Mouse (Mus musculus) layer of hippocampus, adult 8-10 months (tissue): Measurements from ENCODE around the gene Rab5a. TPM values are rescaled to one million over a fixed set of nuclear protein-coding genes. Genes with fewer than 3 reads are reported as not detected.
A peak's percentile ranks its signal among the peaks of the same experiment; 100 is the strongest.

Source experiments
- DNase-seq, 2 experiments: peaks; one replicate each; pipeline ENCODE4 v3.0.0; 2022; ENCODE audit warnings: low spot score in 2 of 2
- total RNA-seq, 4 experiments: library from RNA; stranded (reverse); gene quantifications; 2 replicates each; pipeline ENCODE4 v1.2.4; 2022

The Rab5a gene
- total RNA-seq, 4 experiments from 2014 or later, result 110 to 124 (median 117) TPM

DNA sequence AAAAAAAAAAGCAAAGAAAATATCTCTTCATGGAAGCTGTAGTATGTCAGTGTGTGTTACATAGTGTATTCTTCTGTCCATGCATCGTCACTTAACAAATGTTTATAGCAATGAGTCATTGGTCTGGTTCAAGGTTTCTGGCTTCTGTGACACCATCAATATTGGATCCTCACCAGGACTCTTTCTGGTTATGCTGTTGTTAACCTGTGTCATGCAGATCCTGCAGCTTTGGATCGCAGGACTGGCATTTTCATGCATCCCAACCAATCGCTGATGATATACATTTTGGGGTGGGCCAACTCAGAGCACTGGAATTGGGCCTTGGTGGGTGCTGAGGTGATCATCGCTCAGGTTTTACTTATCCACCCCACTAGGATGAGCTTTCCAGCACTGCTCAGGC, 63.5 kb downstream of the Rab5a start:
- no peak for DNase-seq

- DNase-seq, result peak; percentile 48 to 62
Observed at GRCm38 (mm10) chr17:53543591-53544324, 64.7 kb downstream of the Rab5a start.

DNA sequence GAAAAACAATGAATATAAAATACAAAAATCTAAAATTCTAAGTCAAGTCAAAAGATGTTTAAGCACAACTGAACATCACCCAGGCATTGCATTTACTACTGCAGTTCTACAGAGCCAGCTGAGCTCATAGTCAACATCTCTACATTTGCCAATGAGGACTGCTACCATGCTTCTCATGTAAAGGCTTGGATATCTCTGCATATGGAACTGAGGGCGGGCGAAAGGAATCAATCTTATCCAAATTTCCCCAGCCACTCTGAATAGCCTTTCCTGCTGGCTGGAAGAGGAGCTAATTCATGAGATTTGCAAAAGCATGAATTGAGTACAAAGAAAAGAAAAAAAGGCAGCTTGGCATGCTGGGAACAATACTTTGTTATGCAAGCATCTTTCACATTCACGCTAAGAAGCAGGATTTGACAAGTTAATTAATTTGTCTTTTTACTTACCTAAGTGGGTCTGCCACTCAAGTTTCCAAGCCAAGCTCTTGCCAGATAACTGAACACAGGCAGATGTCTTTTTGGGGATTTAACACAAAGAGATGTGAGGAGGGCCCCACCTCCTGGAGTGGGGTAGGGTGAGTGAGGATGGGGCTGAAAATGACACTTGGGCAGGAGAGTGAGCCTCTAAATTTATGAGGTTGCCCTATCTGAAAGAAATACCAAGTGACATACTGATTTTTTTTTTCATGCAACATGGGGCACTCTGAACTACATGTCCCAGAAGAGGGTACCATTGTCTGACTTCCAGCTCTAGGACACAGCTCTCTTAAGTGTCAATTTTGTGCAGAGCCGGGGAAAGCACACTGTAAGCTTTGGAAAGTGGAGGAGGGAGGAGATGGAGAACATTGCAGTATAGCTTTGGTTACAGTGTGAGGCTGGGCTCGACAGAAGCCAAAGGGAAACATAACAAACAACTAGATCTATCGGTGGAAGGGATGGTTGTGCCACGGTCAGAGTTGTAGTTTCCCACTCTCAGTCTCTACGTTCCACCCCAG, 72.6 kb downstream of the Rab5a start:
- no peak for DNase-seq

- no peak for DNase-seq
Observed at GRCm38 (mm10) chr17:53554088-53554487, 75.1 kb downstream of the Rab5a start.

- no peak for DNase-seq
Observed at GRCm38 (mm10) chr17:53554813-53555212, 75.8 kb downstream of the Rab5a start.

Other genes with a start within 250 kb of the Rab5a start
- gene Efhb, start 15.9 kb upstream of the Rab5a start, total RNA-seq, result under 1 TPM; 0.28 to 0.83 (median 0.57) TPM
- not detected for gene Pp2d1, start 60.2 kb downstream of the Rab5a start, total RNA-seq
- gene Kat2b, start 87.6 kb downstream of the Rab5a start, total RNA-seq, result 10 to 100 TPM; 15.4 to 29.7 (median 19.8) TPM
- gene Sgo1, start 210.1 kb downstream of the Rab5a start, total RNA-seq, result under 1 TPM in 2 of 4 experiments, not detected in 2; 0.25 to 0.41 TPM